Mouse (Mus musculus) embryonic fibroblast, embryonic 13.5 days (primary cell): ENCODE data around the gene Atp5j2. TPM values are rescaled to one million over a fixed set of nuclear protein-coding genes. Genes with fewer than 3 reads are reported as not detected.
"Not testable (repeated sequence)": the region's sequence is repeated elsewhere in the genome, so short reads cannot be mapped to it uniquely, and the experiment has no call there.

Experiments
- H3K27ac ChIP-seq: 2 replicates; pipeline ENCODE4 v1.5.1; 2012; ENCODE audit warnings: low read length, control low read depth, inconsistent platforms; ENCODE audit not compliant: insufficient read depth
- H3K4me1 ChIP-seq: 2 replicates; pipeline ENCODE4 v1.6.1; 2011; ENCODE audit warnings: low read length; ENCODE audit not compliant: control insufficient read depth, insufficient read depth
- H3K4me3 ChIP-seq: 2 replicates; pipeline ENCODE4 v1.5.1; 2011; ENCODE audit warnings: mild to moderate bottlenecking, control low read depth, low read length; ENCODE audit not compliant: insufficient read depth
- CTCF ChIP-seq: IDR thresholded peaks from 2 replicates; pipeline ENCODE4 v1.5.1; 2011; ENCODE audit warnings: mild to moderate bottlenecking, control low read depth, low read length, moderate library complexity, borderline replicate concordance; ENCODE audit not compliant: insufficient read depth
- POLR2A ChIP-seq: IDR thresholded peaks from 2 replicates; pipeline ENCODE4 v1.6.1; 2011; ENCODE audit warnings: low read depth, mild to moderate bottlenecking, control low read depth, low read length, moderate library complexity
- polyA plus RNA-seq: library from polyadenylated mRNA; stranded (reverse); fragments of >200 nt; gene quantifications from 2 replicates; pipeline ENCODE4 v1.2.4, GENCODE M21; 2011; ENCODE audit warnings: low read depth; ENCODE audit not compliant: missing spikeins, insufficient read length

Gene Atp5j2
- polyA plus RNA-seq = 218 and 245 TPM in 2 replicates

DNA sequence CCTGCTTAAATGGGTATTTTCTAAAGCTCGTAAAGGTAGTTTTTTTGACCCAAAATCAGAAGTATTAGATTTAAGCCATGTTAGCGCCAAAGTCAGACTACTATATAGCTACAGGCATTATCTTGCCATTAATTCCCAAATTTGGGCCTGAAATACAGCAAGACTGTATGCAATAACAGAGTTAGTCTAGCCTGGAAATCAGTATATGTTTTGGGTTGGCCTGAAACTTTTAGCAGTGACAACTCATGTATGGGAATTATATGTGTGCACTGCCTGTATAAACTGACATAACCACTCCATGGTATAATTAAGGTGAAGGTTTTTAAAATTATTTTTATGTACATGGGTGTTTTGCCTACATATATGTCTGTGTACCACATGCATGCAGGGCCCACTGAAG lies at the start of gene Atp5j2:
Gene Atp5j2 (minus strand): TSS at position 101 of the 400 bp plus-strand sequence.
- peak within 1 kb of the TSS; percentile 87 for H3K4me3 ChIP-seq
- TF ChIP-seq CTCF (no peak), POLR2A (no peak)
- H3K4me1 ChIP-seq = peaks cover 8% of the 10 kb centered on the region

GRCm38 (mm10) chr5:145234636-145235035 lies 42.8 kb upstream of the Atp5j2 start:
- no peak for TF ChIP-seq POLR2A
- peak; percentile 54; the same call in 1 of the 2 replicates for TF ChIP-seq CTCF
- H3K4me1 ChIP-seq = no peaks in the 10 kb centered on the region
- no peak overlapping the region for H3K4me3 ChIP-seq
- no peak overlapping the region for H3K27ac ChIP-seq

More for the DNA sequence above, at the start of gene Atp5j2:
- peak within 1 kb of the TSS; percentile 50 for H3K27ac ChIP-seq

GRCm38 (mm10) chr5:145231893-145232411 lies 40.1 kb upstream of the Atp5j2 start:
- TF ChIP-seq CTCF (no peak), POLR2A (no peak; the same call in 1 of the 2 replicates)
- Histone ChIP-seq H3K4me3 (peak overlapping the region; percentile 89), H3K27ac (peak overlapping the region; percentile 44), H3K4me1 (no peaks in the 10 kb centered on the region)

DNA sequence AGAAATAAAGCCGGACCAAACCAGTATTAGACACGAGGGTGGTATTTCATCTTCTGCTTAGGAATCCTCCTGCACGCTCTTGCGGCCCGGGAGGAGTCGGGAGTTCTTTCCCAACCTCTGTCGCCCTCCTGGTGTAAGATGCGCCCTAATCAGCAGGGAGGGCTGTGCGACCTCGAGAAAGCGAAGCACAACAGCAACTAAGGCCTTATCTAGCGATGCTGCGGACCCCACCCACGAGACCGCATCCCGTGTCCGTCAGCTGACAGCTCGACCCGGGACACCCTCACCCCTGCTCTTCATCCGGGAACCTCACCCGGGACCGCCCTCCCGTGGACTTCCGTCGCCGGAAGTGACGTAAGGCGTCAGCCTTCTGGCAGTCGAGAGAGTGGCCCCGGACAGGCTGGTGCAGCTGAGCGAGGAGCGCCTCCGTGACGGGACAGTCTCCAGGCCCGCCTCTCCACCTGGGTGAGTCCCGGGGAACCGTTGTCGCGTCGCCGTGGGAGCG lies 39.6 kb upstream of the Atp5j2 start, which contains the start of gene Zfp655:
Gene Zfp655 (plus strand): TSS at position 349 of the 505 bp plus-strand sequence.
- peak within 1 kb of the TSS; percentile 74 for H3K27ac ChIP-seq
- peak within 1 kb of the TSS; percentile 89 for H3K4me3 ChIP-seq
- no peaks in the 10 kb centered on the region for H3K4me1 ChIP-seq
- TF ChIP-seq CTCF = no peak
- TF ChIP-seq POLR2A = peak; percentile 96

DNA sequence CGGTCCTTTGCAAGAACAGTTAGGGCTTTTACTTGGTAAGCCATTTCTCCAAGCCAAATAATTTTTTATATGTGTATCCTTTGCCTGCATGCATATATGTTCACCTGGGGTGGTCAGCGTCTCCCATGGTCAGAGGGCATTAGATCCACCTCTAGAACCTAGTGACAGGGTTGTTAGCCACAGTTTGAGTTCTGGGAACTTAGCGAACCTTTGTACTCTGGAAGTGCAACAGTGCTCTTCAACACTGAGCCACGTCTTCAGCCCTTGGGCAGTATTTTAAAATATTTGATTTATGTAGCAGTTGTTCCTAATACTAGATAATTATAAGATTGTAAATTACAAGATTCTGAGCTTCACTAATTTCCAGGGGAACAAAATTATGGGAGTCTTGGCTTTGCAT lies 38.8 kb upstream of the Atp5j2 start:
- no peak for TF ChIP-seq POLR2A
- TF ChIP-seq CTCF = no peak
- Histone ChIP-seq H3K27ac (no peak overlapping the region), H3K4me3 (no peak overlapping the region), H3K4me1 (no peaks in the 10 kb centered on the region)

- not testable (repeated sequence) for H3K4me1 ChIP-seq
Measured at GRCm38 (mm10) chr5:145229283-145229682, 37.4 kb upstream of the Atp5j2 start.

GRCm38 (mm10) chr5:145226453-145226852 lies 34.6 kb upstream of the Atp5j2 start:
- H3K27ac ChIP-seq = no peak overlapping the region
- no peaks in the 10 kb centered on the region for H3K4me1 ChIP-seq
- TF ChIP-seq CTCF (no peak), POLR2A (no peak)
- H3K4me3 ChIP-seq = no peak overlapping the region

More at GRCm38 (mm10) chr5:145229283-145229682, 37.4 kb upstream of the Atp5j2 start:
- not testable (repeated sequence) for H3K4me3 ChIP-seq, H3K27ac ChIP-seq

- H3K4me3 ChIP-seq = no peak overlapping the region
- no peak overlapping the region for H3K27ac ChIP-seq
- no peak for TF ChIP-seq CTCF
- no peaks in the 10 kb centered on the region for H3K4me1 ChIP-seq
Measured at GRCm38 (mm10) chr5:145223395-145223794, 31.5 kb upstream of the Atp5j2 start.

DNA sequence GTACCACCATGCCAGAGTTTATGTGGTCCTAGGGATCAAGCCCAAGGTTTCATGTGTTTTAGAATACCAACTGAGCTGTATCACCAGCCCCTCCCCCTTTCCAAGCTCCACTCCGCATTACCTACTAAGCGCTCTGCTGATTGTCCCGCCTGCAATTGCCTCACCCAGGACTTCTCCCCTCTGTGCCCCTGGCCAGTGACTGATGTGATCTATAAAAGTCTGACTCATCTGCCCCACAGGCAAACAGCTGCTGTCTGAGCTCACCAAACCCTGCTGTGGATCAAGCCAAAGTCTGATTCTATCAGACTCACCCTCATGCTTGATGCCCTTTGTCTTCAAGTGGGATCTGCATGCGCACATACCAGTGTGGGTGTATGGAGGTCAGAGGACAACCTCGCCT lies 31.0 kb upstream of the Atp5j2 start:
- Histone ChIP-seq H3K4me1 (no peaks in the 10 kb centered on the region), H3K27ac (no peak overlapping the region), H3K4me3 (no peak overlapping the region)
- TF ChIP-seq POLR2A (no peak), CTCF (no peak)

GRCm38 (mm10) chr5:145219981-145220380 lies 28.1 kb upstream of the Atp5j2 start:
- TF ChIP-seq POLR2A = no peak
- no peak for TF ChIP-seq CTCF
- Histone ChIP-seq H3K27ac (no peak overlapping the region), H3K4me3 (no peak overlapping the region), H3K4me1 (no peaks in the 10 kb centered on the region)

DNA sequence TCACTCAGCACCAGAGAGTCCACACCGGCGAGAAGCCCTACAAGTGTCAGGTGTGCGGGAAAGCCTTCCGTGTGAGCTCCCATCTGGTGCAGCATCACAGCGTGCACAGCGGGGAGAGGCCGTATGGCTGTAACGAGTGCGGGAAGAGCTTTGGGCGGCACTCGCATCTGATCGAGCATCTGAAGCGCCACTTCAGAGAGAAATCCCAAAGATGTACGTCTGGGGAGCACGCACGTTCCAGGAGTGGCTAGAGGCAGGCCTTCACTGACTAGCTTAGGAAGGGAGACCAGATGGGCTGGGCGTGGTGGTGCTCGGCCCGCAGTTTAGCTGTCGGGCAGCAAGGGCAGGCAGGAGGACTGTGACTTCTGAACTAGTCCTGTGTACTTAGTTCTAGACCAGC lies 26.8 kb upstream of the Atp5j2 start:
- no peak overlapping the region for H3K4me3 ChIP-seq
- no peak overlapping the region for H3K27ac ChIP-seq
- H3K4me1 ChIP-seq = no peaks in the 10 kb centered on the region
- no peak for TF ChIP-seq POLR2A
- no peak for TF ChIP-seq CTCF
